Mouse (Mus musculus): ENCODE data around the gene Slc2a6. TPM values are rescaled to one million over a fixed set of nuclear protein-coding genes. Genes with fewer than 3 reads are reported as not detected.
A peak's percentile ranks its signal among the peaks of the same experiment; 100 is the strongest.

The Slc2a6 gene
- 10 to 100 TPM; 23.3 to 27.5 TPM for total RNA-seq (2021)

GRCm38 (mm10) chr2:27027618-27028436 lies at the start of gene Slc2a6:
Gene Slc2a6, minus strand, starts transcription at chr2:27027998.
- intact Hi-C loops (cut with DNase I): no loop called here
- peak; percentile 85 for DNase-seq

- intact Hi-C loops (cut with DNase I): no loop called here
- peak; percentile 48 for DNase-seq
Measured at GRCm38 (mm10) chr2:27075485-27075884, 47.7 kb upstream of the Slc2a6 start.

GRCm38 (mm10) chr2:27074804-27075203 lies 47.0 kb upstream of the Slc2a6 start:
- intact Hi-C loops (cut with DNase I): no loop called here
- peak; percentile 53 for DNase-seq

- no peak for DNase-seq
- intact Hi-C loops (cut with DNase I): no loop called here
Measured at GRCm38 (mm10) chr2:27073407-27073806, 45.6 kb upstream of the Slc2a6 start.

GRCm38 (mm10) chr2:27071978-27072377 lies 44.2 kb upstream of the Slc2a6 start, which contains the start of gene Mymk:
Gene Mymk, minus strand, starts transcription at chr2:27072179.
- intact Hi-C loops (cut with DNase I): no loop called here
- DNase-seq: no peak

- peak; percentile 87 for DNase-seq
- intact Hi-C loops (cut with DNase I): no loop called here
Measured at GRCm38 (mm10) chr2:27071137-27071536, 43.3 kb upstream of the Slc2a6 start.

- intact Hi-C loops (cut with DNase I): no loop called here
- no peak for DNase-seq
Measured at GRCm38 (mm10) chr2:27070247-27070813, 42.5 kb upstream of the Slc2a6 start.

GRCm38 (mm10) chr2:27069646-27070045 lies 41.8 kb upstream of the Slc2a6 start:
- DNase-seq: peak; percentile 23
- intact Hi-C loops (cut with DNase I): no loop called here

- intact Hi-C loops (cut with DNase I): no loop called here
- peak; percentile 32 for DNase-seq
Measured at GRCm38 (mm10) chr2:27067996-27068395, 40.2 kb upstream of the Slc2a6 start.

GRCm38 (mm10) chr2:27067124-27067523 lies 39.3 kb upstream of the Slc2a6 start:
- peak; percentile 53 for DNase-seq
- intact Hi-C loops (cut with DNase I): no loop called here

- intact Hi-C loops (cut with DNase I): no loop called here
Measured at GRCm38 (mm10) chr2:27059187-27059586, 31.4 kb upstream of the Slc2a6 start.

GRCm38 (mm10) chr2:27058751-27059150 lies 31.0 kb upstream of the Slc2a6 start:
- intact Hi-C loops (cut with DNase I): no loop called here
- DNase-seq: no peak

More at GRCm38 (mm10) chr2:27059187-27059586, 31.4 kb upstream of the Slc2a6 start:
- DNase-seq: no peak

- intact Hi-C loops (cut with DNase I): no loop called here
- DNase-seq: no peak
Measured at GRCm38 (mm10) chr2:27058251-27058650, 30.5 kb upstream of the Slc2a6 start.

GRCm38 (mm10) chr2:27049408-27049807 lies 21.6 kb upstream of the Slc2a6 start:
- no peak for DNase-seq
- intact Hi-C loops (cut with DNase I): loop anchor here (10.0 kb wide), 1 partner anchor 405 kb away; no protein-coding TSS in a partner anchor

GRCm38 (mm10) chr2:27045979-27046770 lies 18.4 kb upstream of the Slc2a6 start:
- peak; percentile 43 for DNase-seq
- intact Hi-C loops (cut with DNase I): loop anchor here (10.0 kb wide), 1 partner anchor 401 kb away; no protein-coding TSS in a partner anchor

- intact Hi-C loops (cut with DNase I): loop anchor here (5.0 to 10.0 kb wide), 2 partner anchors 193 to 400 kb away; no protein-coding TSS in a partner anchor
- no peak for DNase-seq
Measured at GRCm38 (mm10) chr2:27044641-27045040, 16.8 kb upstream of the Slc2a6 start.

- intact Hi-C loops (cut with DNase I): loop anchor here (5.0 to 10.0 kb wide), 2 partner anchors 193 to 399 kb away; no protein-coding TSS in a partner anchor
- DNase-seq: no peak
Measured at GRCm38 (mm10) chr2:27044166-27044565, 16.4 kb upstream of the Slc2a6 start.

GRCm38 (mm10) chr2:27043461-27043860 lies 15.7 kb upstream of the Slc2a6 start:
- peak; percentile 90 for DNase-seq
- intact Hi-C loops (cut with DNase I): loop anchor here (5.0 to 10.0 kb wide), 2 partner anchors 194 to 399 kb away; no protein-coding TSS in a partner anchor

- DNase-seq: no peak
- intact Hi-C loops (cut with DNase I): loop anchor here (5.0 to 10.0 kb wide), 2 partner anchors 195 to 397 kb away; no protein-coding TSS in a partner anchor
Measured at GRCm38 (mm10) chr2:27042131-27042844, 14.5 kb upstream of the Slc2a6 start.

GRCm38 (mm10) chr2:27039286-27039685 lies 11.5 kb upstream of the Slc2a6 start:
- intact Hi-C loops (cut with DNase I): loop anchor here (10.0 kb wide), 1 partner anchor 104 kb away; the partner anchor contains the start of genes Stkld1 and Surf4
- no peak for DNase-seq

All from left cerebral cortex, postnatal 4 days (tissue).